Mouse (Mus musculus): ENCODE measurements around the gene Cntnap1.

Gene Cntnap1

GRCm38 (mm10) chr11:101170811-101171610 is 688 bp downstream of the Cntnap1 start, which contains the start of gene Plekhh3:
Plekhh3 (minus strand) TSS chr11:101171351.
- peak; percentile 97 to 99 for DNase-seq

- DNase-seq, result peak; percentile 76 to 89
Observed at GRCm38 (mm10) chr11:101171721-101172433, 1.6 kb downstream of the Cntnap1 start.

DNA sequence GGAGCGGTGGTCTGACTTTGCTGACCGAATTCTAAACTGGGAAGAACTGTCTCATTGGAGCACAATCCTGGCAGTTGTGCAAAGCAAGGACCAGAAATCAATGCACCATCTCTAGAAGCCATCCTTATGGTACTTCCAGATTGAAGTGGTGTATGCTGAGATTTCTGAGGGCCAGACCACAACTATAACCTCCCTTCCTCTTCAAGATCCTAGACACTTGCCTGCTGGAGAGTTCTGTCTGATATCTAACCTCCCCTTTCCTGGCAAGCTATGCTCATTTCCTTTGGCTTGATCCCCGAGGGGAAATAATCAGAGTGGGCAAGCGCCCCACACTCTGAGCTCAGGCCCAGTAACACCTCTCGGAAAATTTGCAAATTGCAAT is 2.1 kb downstream of the Cntnap1 start:
- no peak for DNase-seq

DNA sequence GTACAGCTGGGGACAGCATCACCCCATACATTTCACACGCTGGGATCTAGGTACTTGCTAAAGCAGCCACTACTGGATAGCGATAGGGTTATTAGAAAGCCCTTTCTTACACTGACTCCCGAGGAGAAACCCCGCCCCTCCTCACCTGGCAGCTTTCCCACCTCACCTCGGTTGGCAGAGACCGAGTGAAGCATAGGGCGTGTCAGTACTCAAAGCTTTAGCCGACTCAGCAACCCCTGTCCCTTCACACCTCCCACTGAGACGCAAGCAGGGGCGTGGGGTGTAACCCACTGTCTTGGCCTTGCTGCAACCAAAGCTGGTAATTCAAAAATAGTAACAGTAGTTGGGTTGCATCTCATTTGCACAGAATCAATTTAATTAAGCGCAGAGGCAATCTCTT is 2.8 kb downstream of the Cntnap1 start:
- peak; percentile 89 to 92 for DNase-seq

DNA sequence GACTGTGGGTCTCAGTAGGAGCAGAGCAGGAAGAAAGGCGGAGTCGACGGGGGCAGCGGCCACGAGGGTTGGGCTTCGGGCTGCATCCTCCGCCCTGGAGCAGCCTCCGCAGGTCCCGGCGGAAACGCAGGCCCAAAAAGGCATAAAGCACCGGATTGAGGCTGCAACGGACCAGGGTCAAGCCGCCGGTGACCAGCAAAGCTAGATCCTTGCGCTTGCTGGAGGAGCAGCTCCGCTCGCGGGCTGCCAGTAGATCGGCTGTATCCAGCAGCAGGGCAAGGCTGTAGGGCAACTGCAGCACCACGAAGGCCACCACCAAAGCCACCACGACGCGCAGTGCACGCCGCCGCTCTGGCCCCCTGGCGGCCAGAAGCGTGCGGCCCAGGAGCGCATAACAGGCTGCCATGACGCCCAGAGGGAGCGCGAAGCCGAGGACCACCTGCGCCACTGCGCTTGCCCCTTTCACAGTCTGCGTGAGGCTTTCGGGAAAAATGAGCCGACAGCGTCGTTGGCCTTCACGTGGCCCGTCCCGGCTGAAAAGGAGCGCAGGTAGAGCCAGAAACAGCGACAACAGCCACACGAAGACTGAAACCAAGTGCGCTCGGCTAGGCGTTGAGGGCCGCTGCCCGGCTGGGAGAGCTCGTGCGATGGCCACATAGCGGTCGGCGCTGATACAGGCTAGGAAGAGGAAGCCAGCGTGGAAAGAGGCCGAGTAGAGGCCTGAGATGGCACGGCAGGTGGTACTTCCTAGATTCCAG is 3.5 kb downstream of the Cntnap1 start:
- DNase-seq, result peak; percentile 82 to 92

DNA sequence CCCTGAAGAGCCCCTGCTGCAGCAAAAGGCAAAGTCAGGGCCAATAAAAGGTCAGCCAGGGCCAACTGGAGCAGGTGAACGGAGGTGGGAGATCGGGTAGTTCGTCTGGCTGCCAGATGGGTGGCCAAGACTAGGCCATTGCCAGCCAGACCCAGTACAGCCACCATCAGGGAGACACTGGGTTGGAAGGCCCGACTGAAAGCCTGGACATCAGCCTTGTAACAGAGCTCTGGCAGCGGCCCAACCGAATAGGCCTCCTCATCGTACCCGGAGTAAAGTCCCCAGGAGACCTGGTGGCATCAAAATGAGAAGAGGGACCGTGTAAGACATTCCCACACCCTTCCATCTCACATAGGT is 4.0 kb downstream of the Cntnap1 start:
- peak; percentile 52 to 69 for DNase-seq

DNA sequence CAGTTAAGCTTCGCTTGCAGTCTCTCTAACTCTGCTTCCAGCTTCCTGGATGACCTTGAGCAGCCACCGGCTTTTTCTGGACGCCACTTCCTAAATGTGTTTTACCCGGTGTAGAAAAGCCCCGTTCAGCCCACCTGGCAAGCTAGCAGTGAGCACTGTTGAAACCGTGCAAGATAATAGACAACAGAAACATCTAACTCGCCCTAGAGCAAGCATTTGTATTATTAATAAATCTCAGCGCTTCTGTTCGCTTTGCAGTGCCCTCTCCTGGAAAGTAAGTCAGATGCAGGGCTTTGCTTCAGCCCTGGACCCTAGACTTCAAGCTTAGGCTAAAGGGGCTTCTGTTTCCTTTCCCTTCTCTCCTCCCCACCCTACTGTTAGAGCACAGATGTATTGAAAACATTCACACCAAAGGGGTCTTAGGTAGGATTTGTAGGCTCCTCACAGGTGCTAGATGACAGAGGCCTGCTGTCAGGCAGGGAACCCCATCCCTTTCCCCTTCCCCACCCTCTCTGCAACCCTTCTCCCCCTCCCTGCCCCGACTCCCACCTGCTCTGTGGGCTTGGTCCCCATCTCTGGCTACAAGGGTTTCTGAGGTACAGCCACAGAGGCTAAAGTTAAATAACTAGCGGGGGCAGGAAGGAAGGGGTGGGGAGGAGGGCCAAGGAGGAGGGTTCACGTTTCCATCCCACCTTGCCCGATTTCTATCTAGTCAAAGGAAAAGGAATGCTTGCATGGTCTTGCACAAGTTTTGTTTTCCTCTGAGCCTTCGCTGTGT is 4.7 kb downstream of the Cntnap1 start, which contains the start of gene Ccr10:
TSS of gene Ccr10 (minus strand) at position 593 of the 778 bp plus-strand sequence.
- no peak for DNase-seq

GRCm38 (mm10) chr11:101175636-101176116 is 5.4 kb downstream of the Cntnap1 start:
- no peak for DNase-seq

DNA sequence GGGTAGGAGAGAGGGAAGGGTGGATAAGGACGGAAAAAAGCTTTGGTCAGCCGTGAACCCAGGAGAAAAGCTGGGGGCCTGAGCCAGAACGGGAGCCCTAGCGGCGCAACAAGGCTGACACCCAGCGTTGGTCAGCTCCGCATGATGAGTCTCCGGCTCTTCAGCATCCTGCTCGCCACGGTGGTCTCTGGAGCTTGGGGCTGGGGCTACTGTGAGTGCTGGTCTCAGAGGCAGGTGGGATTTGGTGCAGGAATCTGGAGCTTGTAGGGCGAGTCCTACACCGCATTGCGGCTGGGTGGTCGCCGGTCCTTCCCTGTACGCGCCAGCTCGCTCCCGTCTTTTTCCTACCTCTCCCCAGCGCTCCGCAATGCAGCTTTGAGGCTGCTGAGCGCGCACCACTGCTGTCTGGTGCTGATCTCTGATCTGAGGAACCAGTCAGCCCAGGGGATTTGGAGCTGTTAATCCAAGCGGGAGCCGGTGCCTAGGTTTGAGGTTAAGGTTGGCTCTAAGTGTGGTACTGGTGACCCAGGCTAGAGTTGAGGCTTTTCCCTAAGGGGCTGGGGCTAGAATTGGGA is 5.9 kb downstream of the Cntnap1 start:
- DNase-seq, result peak; percentile 54 to 64

- peak; percentile 69 to 76 for DNase-seq
Observed at GRCm38 (mm10) chr11:101176933-101177773, 6.8 kb downstream of the Cntnap1 start.

GRCm38 (mm10) chr11:101178061-101179058 is 8.0 kb downstream of the Cntnap1 start:
- no peak for DNase-seq

- no peak for DNase-seq
Observed at GRCm38 (mm10) chr11:101179306-101179705, 9.0 kb downstream of the Cntnap1 start.

- no peak for DNase-seq
Observed at GRCm38 (mm10) chr11:101180261-101180660, 9.9 kb downstream of the Cntnap1 start.

DNA sequence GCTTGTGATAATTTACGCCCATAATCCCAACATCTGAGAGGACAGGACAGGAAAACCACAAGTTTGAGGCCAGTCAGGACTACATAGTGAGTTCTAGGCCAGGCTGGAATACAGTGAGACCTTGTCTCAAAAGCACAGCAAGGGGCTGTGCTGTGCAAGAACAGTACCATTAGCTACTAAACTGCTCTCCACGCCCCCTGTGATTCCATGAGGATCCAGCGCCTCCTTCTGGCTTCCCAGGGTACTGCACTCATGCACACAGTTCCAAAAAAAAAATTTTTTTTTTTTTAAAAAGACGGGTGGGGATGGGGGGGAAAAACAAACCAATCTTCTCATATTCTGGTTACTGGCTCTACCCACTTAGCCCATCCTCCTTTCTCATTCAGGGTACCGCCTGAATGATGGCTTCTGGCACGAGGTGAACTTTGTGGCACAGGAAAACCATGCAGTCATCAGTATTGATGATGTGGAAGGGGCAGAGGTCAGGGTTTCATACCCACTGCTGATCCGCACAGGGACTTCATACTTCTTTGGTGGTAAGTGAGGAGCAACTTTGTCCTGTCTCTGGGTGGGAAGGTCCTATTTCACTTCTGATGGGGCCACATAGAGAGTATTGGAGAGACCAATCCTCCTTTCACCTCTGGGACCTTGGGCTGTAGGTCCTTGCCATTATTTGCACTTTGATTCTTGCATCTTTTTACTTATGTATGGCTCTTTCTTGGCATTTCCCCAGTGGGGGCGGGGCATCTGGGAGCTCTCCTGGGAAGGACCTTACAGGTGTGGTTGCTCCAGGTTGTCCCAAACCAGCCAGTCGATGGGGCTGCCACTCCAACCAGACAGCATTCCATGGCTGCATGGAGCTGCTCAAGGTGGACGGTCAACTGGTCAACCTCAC is 10.8 kb downstream of the Cntnap1 start:
- peak; percentile 64 to 85 for DNase-seq

GRCm38 (mm10) chr11:101181961-101182360 is 11.6 kb downstream of the Cntnap1 start:
- DNase-seq, result no peak

- no peak for DNase-seq
Observed at GRCm38 (mm10) chr11:101182771-101183517, 12.6 kb downstream of the Cntnap1 start.

- no peak for DNase-seq
Observed at GRCm38 (mm10) chr11:101184984-101185383, 14.7 kb downstream of the Cntnap1 start.

DNA sequence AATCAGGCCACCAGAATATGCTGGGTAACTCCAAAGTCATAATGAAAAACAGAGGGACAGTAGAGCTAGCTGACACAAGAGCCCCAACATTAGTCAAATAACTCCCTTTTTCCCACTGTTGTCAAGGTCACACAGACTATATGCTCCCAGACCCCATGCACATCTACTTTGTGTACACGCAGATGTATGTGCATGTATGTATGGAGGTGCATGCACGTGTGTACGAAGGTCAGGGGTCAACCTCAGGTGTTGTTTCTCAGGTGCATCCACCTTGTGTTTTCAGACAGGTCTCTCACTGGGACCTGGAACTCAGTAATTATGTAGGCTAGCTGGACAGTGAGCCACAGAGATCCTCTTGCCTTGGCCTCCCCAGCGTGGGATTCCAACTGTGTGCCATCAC is 15.1 kb downstream of the Cntnap1 start:
- no peak for DNase-seq
